Mouse (Mus musculus): Measurements from ENCODE around the gene Mycbpap.

The Mycbpap gene

GRCm38 (mm10) chr11:94528879-94529278, 7.3 kb upstream of the Mycbpap start:
- DNase-seq, result no peak

DNA sequence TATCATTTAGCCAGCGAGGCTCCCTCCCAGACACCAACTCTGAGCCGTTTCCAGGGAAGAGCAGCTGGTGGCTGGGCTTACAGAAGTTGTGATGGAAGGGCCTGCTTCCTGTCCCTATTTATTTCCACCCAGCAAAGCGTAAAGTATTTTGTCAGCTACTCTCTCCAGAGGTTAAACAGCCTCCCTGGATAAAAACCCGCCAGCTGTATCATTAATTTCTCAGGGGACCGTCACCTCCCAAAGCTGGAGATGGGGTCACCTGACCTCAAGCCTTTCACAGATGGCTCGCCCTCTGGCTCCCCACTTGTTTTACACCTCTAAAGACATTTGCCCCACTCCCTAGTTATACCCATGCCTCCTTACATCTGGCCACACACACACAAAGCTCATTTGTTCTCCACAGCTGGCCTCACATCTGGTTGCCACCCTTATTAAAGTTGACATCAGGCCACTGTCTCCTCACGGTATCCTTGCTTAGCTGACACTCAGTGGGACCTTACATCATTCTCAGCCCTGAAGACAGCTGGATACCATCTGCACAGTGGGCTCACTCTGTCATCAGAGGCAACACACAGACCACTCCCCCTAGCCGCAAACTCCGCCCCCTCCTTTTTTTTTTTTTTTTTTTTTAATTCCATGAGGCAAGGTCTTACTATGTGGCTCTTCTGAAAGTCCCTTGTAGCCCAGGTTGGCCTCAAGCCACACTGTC, 4.8 kb upstream of the Mycbpap start:
- no peak for DNase-seq

GRCm38 (mm10) chr11:94513452-94513851, 8.1 kb downstream of the Mycbpap start:
- DNase-seq, result no peak

GRCm38 (mm10) chr11:94508976-94509375, 12.6 kb downstream of the Mycbpap start:
- no peak for DNase-seq

GRCm38 (mm10) chr11:94501482-94501881, 20.1 kb downstream of the Mycbpap start:
- no peak for DNase-seq

DNA sequence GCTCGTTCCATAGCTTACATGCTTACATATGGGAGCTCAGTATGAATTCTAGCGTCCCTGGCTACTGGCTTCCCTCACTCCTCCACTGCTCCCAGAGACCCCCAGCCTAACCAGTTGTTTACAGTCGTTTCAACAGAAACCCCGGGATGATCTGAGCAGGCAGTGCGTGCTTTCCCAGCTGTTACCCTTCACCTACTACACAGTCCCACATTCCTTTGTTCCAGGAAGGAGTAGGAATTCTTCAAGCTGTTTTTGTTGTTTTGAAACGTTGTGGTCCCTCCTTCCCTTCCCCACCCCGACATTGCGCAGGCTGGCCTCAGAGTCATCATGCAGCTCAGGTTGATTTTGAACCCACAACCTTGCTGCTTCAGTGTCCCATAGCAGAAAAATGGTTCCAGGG, 21.2 kb downstream of the Mycbpap start:
- DNase-seq, result no peak

GRCm38 (mm10) chr11:94499661-94500152, 21.8 kb downstream of the Mycbpap start, which contains the start of gene Epn3:
TSS of gene Epn3 (minus strand) at chr11:94499974.
- DNase-seq, result no peak

- no peak for DNase-seq
Measured at GRCm38 (mm10) chr11:94499035-94499434, 22.5 kb downstream of the Mycbpap start.

GRCm38 (mm10) chr11:94498093-94498996, 23.2 kb downstream of the Mycbpap start:
- no peak for DNase-seq

GRCm38 (mm10) chr11:94495415-94495814, 26.1 kb downstream of the Mycbpap start:
- DNase-seq, result no peak

GRCm38 (mm10) chr11:94491749-94492099, 29.8 kb downstream of the Mycbpap start:
- no peak for DNase-seq

- DNase-seq, result peak; percentile 9
Measured at GRCm38 (mm10) chr11:94491035-94491748, 30.4 kb downstream of the Mycbpap start.

GRCm38 (mm10) chr11:94489745-94490144, 31.8 kb downstream of the Mycbpap start:
- DNase-seq, result no peak

- DNase-seq, result no peak
Measured at GRCm38 (mm10) chr11:94488767-94489533, 32.6 kb downstream of the Mycbpap start.

- peak; percentile 75 for DNase-seq
Measured at GRCm38 (mm10) chr11:94486001-94486400, 35.5 kb downstream of the Mycbpap start, which contains the start of gene Spata20. TSS of gene Spata20 (minus strand) at chr11:94486179.

- DNase-seq, result no peak
Measured at GRCm38 (mm10) chr11:94485223-94485622, 36.3 kb downstream of the Mycbpap start.

GRCm38 (mm10) chr11:94484636-94485035, 36.9 kb downstream of the Mycbpap start:
- DNase-seq, result no peak

DNA sequence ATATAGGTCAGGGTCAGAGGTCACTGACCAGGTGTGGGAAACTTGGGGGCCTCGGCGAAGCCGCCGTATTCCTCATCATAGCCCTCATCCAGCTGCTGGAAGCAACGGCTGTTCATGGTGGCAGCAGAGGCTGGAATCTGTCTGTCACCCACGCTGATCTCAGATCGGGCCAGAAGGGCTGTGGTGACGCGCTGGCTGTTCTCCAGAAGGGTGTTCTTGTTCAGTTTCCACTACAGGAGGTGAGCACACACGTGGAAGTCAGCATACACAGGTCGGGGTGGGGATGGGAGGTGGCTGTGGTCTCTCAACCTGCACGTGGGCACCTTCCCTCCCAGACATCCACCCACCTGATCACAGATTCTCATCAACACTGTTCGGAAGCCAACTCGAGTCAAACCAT, 37.6 kb downstream of the Mycbpap start:
- DNase-seq, result no peak

GRCm38 (mm10) chr11:94483436-94483835, 38.1 kb downstream of the Mycbpap start:
- no peak for DNase-seq

GRCm38 (mm10) chr11:94482738-94483137, 38.8 kb downstream of the Mycbpap start:
- no peak for DNase-seq

GRCm38 (mm10) chr11:94481963-94482362, 39.6 kb downstream of the Mycbpap start:
- DNase-seq, result no peak

DNA sequence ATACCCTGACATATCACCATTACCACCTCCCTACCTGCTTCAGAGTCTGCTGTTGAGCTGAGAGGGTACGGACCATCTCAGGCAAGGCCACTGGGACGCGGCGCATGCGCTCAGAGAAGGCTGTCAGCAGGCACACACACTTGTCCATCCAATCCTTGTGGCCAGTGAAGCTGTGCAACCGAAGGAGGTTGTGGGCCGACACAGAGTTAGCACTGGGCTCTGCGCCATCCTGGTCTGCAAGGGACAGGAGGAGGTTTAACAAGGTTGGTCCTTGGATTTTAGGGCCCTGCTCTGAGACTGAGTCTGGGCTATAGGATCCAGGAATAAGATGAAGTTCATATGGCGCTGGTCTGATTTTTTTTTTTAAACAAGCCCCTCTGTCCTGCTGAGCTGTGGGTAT, 41.2 kb downstream of the Mycbpap start:
- DNase-seq, result no peak
